Mouse (Mus musculus) spleen, adult 2 months (tissue): ENCODE measurements around the gene Ppp4r1. TPM values are rescaled to one million over a fixed set of nuclear protein-coding genes. Genes with fewer than 3 reads are reported as not detected.

Source experiments
- DNase-seq, 2 experiments: peaks; one replicate each; pipeline versions ENCODE4 v3.0.0 to v3.0.0-alpha.2; 2012 to 2021; ENCODE audit warnings: low spot score in 2 of 2, low read depth in 1 of 2
- H3K27ac ChIP-seq: fragments of 200-500 bp; 2 replicates; pipeline ENCODE4 v1.5.1; 2012; ENCODE audit warnings: low read length, inconsistent platforms; ENCODE audit not compliant: insufficient read depth
- H3K27me3 ChIP-seq: fragments of 200-500 bp; 2 replicates; pipeline ENCODE4 v1.6.1; 2012; ENCODE audit warnings: mild to moderate bottlenecking, moderate library complexity, low read length, inconsistent platforms; ENCODE audit not compliant: control insufficient read depth, insufficient read depth
- H3K36me3 ChIP-seq: fragments of 200-500 bp; 2 replicates; pipeline ENCODE4 v1.6.1; 2012; ENCODE audit warnings: mild to moderate bottlenecking, low read length, inconsistent platforms; ENCODE audit not compliant: control insufficient read depth, insufficient read depth
- H3K4me1 ChIP-seq: fragments of 200-500 bp; 2 replicates; pipeline ENCODE4 v1.6.1; 2011; ENCODE audit warnings: inconsistent platforms; ENCODE audit not compliant: control insufficient read depth, insufficient read depth, insufficient read length
- H3K4me3 ChIP-seq: fragments of 200-500 bp; 2 replicates; pipeline ENCODE4 v1.5.1; 2011; ENCODE audit warnings: mild to moderate bottlenecking, inconsistent platforms; ENCODE audit not compliant: insufficient read depth, insufficient read length; ENCODE audit errors: extremely low read depth
- CTCF ChIP-seq: fragments of 200-500 bp; IDR thresholded peaks from 2 replicates; pipeline ENCODE4 v1.5.1; 2011; ENCODE audit warnings: mild to moderate bottlenecking, inconsistent platforms; ENCODE audit not compliant: insufficient read depth, insufficient read length, insufficient replicate concordance; ENCODE audit errors: extremely low read depth
- POLR2A ChIP-seq: fragments of 200-500 bp; IDR thresholded peaks from 2 replicates; pipeline ENCODE4 v1.6.1; 2011; ENCODE audit warnings: low read depth, low read length, inconsistent platforms
- WGBS: fragments of 180-500 bp; shearing (Covaris S2); methylation state at CpG from one replicate; pipeline ENCODE4 v1.1.7; 2018; 5-methylcytosine and 5-hydroxymethylcytosine counted together
- polyA plus RNA-seq: library from polyadenylated mRNA; depleted of rRNA; stranded (reverse); fragments of >200 nt; gene quantifications from 2 replicates; pipeline ENCODE4 v1.2.3, GENCODE M21; 2012

Ppp4r1 gene
- polyA plus RNA-seq, 1 experiment: 23.1 TPM

GRCm38 (mm10) chr17:65783182-65784161 is 1.1 kb downstream of the Ppp4r1 start:
- WGBS: under 1% methylated on average over 114 of the region's 135 CpGs
- no peak for TF ChIP-seq CTCF
- TF ChIP-seq POLR2A: no peak
- H3K36me3 ChIP-seq: no peaks in the 10 kb centered on the region
- H3K4me3 ChIP-seq: peak overlapping the region; percentile 87
- DNase-seq: peak in 1 of 2 experiments; percentile 80
- no peaks in the 10 kb centered on the region for H3K27me3 ChIP-seq
- H3K4me1 ChIP-seq: peaks cover 11% of the 10 kb centered on the region
- H3K27ac ChIP-seq: peak overlapping the region; percentile 99

GRCm38 (mm10) chr17:65784610-65785140 is 2.3 kb downstream of the Ppp4r1 start:
- 73% methylated on average over 8 of the region's 8 CpGs for WGBS
- TF ChIP-seq CTCF: no peak
- no peak for TF ChIP-seq POLR2A
- Histone ChIP-seq H3K4me1 (peaks cover 11% of the 10 kb centered on the region), H3K27ac (no peak overlapping the region), H3K4me3 (no peak overlapping the region), H3K27me3 (no peaks in the 10 kb centered on the region), H3K36me3 (0 out of 2 replicates have a peak, but pooled peaks cover 1% of the 10 kb centered on the region)
- DNase-seq: no peak

- H3K27me3 ChIP-seq: no peaks in the 10 kb centered on the region
- no peak for TF ChIP-seq CTCF
- TF ChIP-seq POLR2A: no peak
- no peak for DNase-seq
- no peak overlapping the region for H3K27ac ChIP-seq
- H3K4me3 ChIP-seq: no peak overlapping the region
- H3K4me1 ChIP-seq: peaks cover 11% of the 10 kb centered on the region
- H3K36me3 ChIP-seq: 0 out of 2 replicates have a peak, but pooled peaks cover 2% of the 10 kb centered on the region
Observed at GRCm38 (mm10) chr17:65785707-65786106, 3.3 kb downstream of the Ppp4r1 start.

GRCm38 (mm10) chr17:65786225-65786624 is 3.9 kb downstream of the Ppp4r1 start:
- Histone ChIP-seq H3K27me3 (no peaks in the 10 kb centered on the region), H3K36me3 (0 out of 2 replicates have a peak, but pooled peaks cover 2% of the 10 kb centered on the region), H3K27ac (no peak overlapping the region), H3K4me1 (peaks cover 11% of the 10 kb centered on the region), H3K4me3 (no peak overlapping the region)
- WGBS: 51% methylated on average over 7 of the region's 7 CpGs
- DNase-seq: peak in 1 of 2 experiments; percentile 25
- TF ChIP-seq POLR2A: no peak
- peak; percentile 21; the same call in 1 of the 2 replicates for TF ChIP-seq CTCF

- Histone ChIP-seq H3K36me3 (0 out of 2 replicates have a peak, but pooled peaks cover 2% of the 10 kb centered on the region), H3K4me1 (peaks cover 7% of the 10 kb centered on the region)
- WGBS: 86% methylated on average over 4 of the region's 4 CpGs
Observed at GRCm38 (mm10) chr17:65787261-65787660, 4.9 kb downstream of the Ppp4r1 start.

GRCm38 (mm10) chr17:65788542-65789291 is 6.3 kb downstream of the Ppp4r1 start:
- Histone ChIP-seq H3K36me3 (0 out of 2 replicates have a peak, but pooled peaks cover 2% of the 10 kb centered on the region), H3K27me3 (no peaks in the 10 kb centered on the region), H3K4me1 (peaks cover 5% of the 10 kb centered on the region), H3K27ac (no peak overlapping the region), H3K4me3 (no peak overlapping the region)
- WGBS: 62% methylated on average over 12 of the region's 12 CpGs
- TF ChIP-seq CTCF: no peak
- no peak for TF ChIP-seq POLR2A
- DNase-seq: no peak

More at GRCm38 (mm10) chr17:65787261-65787660, 4.9 kb downstream of the Ppp4r1 start:
- Histone ChIP-seq H3K27me3 (no peaks in the 10 kb centered on the region), H3K4me3 (no peak overlapping the region), H3K27ac (no peak overlapping the region)
- DNase-seq: no peak
- TF ChIP-seq POLR2A (no peak), CTCF (no peak)
